Mouse (Mus musculus): ENCODE measurements at regions not wholly inside any gene's neighbourhood (a gene's known extent, or its start where the extent isn't known, plus 50 kb on each side); places are given as distances from the start of the nearest gene placed in this dataset.

- H3K9me3 ChIP-seq (replicated peaks; ENCODE audit: control insufficient read depth, low read length): no peaks in the 10 kb centered on the region
- H3K4me3 ChIP-seq (ENCODE audit: low read depth, low read length): no peak overlapping the region
- H3K36me3 ChIP-seq (ENCODE audit: control insufficient read depth, insufficient read depth): no peaks in the 10 kb centered on the region
- no peak overlapping the region for H3K9ac ChIP-seq (ENCODE audit: low read depth, low read length)
- H3K4me2 ChIP-seq (ENCODE audit: low read depth, low read length): no peak overlapping the region
- WGBS (ENCODE audit: insufficient replicate concordance): 54% methylated on average over 11 of the region's 11 CpGs
- H3K4me1 ChIP-seq (ENCODE audit: control insufficient read depth, low read depth, low read length): no peaks in the 10 kb centered on the region; the same call in 1 of the 2 replicates
- no peak overlapping the region for H3K27ac ChIP-seq (ENCODE audit: low read length)
- no peaks in the 10 kb centered on the region for H3K27me3 ChIP-seq (ENCODE audit: control insufficient read depth, insufficient read depth, low read depth, low read length)
- no peak for ATAC-seq (ENCODE audit: low read depth)
These were observed 1364.1 kb upstream of the A1bg start for GRCm38 (mm10) chr15:62286666-62287655.

GRCm38 (mm10) chr15:62284606-62285531 lies 1362.1 kb upstream of the A1bg start:
- Histone ChIP-seq H3K9me3 (replicated peaks; ENCODE audit: control insufficient read depth, low read length) (no peaks in the 10 kb centered on the region), H3K27ac (ENCODE audit: low read length) (no peak overlapping the region), H3K9ac (ENCODE audit: low read depth, low read length) (no peak overlapping the region), H3K4me2 (ENCODE audit: low read depth, low read length) (no peak overlapping the region), H3K36me3 (ENCODE audit: control insufficient read depth, insufficient read depth) (no peaks in the 10 kb centered on the region), H3K4me1 (ENCODE audit: control insufficient read depth, low read depth, low read length) (no peaks in the 10 kb centered on the region; the same call in 1 of the 2 replicates), H3K27me3 (ENCODE audit: control insufficient read depth, insufficient read depth, low read depth, low read length) (no peaks in the 10 kb centered on the region), H3K4me3 (ENCODE audit: low read depth, low read length) (no peak overlapping the region)
- no peak for ATAC-seq (ENCODE audit: low read depth)
- WGBS (ENCODE audit: insufficient replicate concordance): 66% methylated on average over 7 of the region's 7 CpGs

- no peak for ATAC-seq (ENCODE audit: low read depth)
- no peaks in the 10 kb centered on the region for H3K27me3 ChIP-seq (ENCODE audit: control insufficient read depth, insufficient read depth, low read depth, low read length)
- 44% methylated on average over 6 of the region's 6 CpGs for WGBS (ENCODE audit: insufficient replicate concordance)
- no peak overlapping the region for H3K9ac ChIP-seq (ENCODE audit: low read depth, low read length)
- H3K9me3 ChIP-seq (replicated peaks; ENCODE audit: control insufficient read depth, low read length): no peaks in the 10 kb centered on the region
- no peaks in the 10 kb centered on the region for H3K36me3 ChIP-seq (ENCODE audit: control insufficient read depth, insufficient read depth)
- no peak overlapping the region for H3K27ac ChIP-seq (ENCODE audit: low read length)
- no peak overlapping the region for H3K4me3 ChIP-seq (ENCODE audit: low read depth, low read length)
- no peaks in the 10 kb centered on the region; the same call in 1 of the 2 replicates for H3K4me1 ChIP-seq (ENCODE audit: control insufficient read depth, low read depth, low read length)
- H3K4me2 ChIP-seq (ENCODE audit: low read depth, low read length): no peak overlapping the region
These were observed 1361.0 kb upstream of the A1bg start for GRCm38 (mm10) chr15:62283661-62284429.

- H3K36me3 ChIP-seq (ENCODE audit: control insufficient read depth, insufficient read depth): no peaks in the 10 kb centered on the region
- H3K27ac ChIP-seq (ENCODE audit: low read length): no peak overlapping the region
- H3K4me2 ChIP-seq (ENCODE audit: low read depth, low read length): no peak overlapping the region
- 75% methylated on average over 9 of the region's 9 CpGs for WGBS (ENCODE audit: insufficient replicate concordance)
- H3K9me3 ChIP-seq (replicated peaks; ENCODE audit: control insufficient read depth, low read length): no peaks in the 10 kb centered on the region
- no peak overlapping the region for H3K9ac ChIP-seq (ENCODE audit: low read depth, low read length)
- no peaks in the 10 kb centered on the region for H3K27me3 ChIP-seq (ENCODE audit: control insufficient read depth, insufficient read depth, low read depth, low read length)
- no peaks in the 10 kb centered on the region; the same call in 1 of the 2 replicates for H3K4me1 ChIP-seq (ENCODE audit: control insufficient read depth, low read depth, low read length)
- H3K4me3 ChIP-seq (ENCODE audit: low read depth, low read length): no peak overlapping the region
- no peak for ATAC-seq (ENCODE audit: low read depth)
These were observed 1359.8 kb upstream of the A1bg start for GRCm38 (mm10) chr15:62282646-62283045.

- H3K4me3 ChIP-seq (ENCODE audit: low read depth, low read length): no peak overlapping the region
- 90% methylated on average over 1 of the region's 1 CpGs for WGBS (ENCODE audit: insufficient replicate concordance)
- ATAC-seq (ENCODE audit: low read depth): no peak
These were observed 1359.3 kb upstream of the A1bg start for GRCm38 (mm10) chr15:62282116-62282515.

GRCm38 (mm10) chr15:62279526-62279925 lies 1356.7 kb upstream of the A1bg start:
- Histone ChIP-seq H3K27me3 (ENCODE audit: control insufficient read depth, insufficient read depth, low read depth, low read length) (no peaks in the 10 kb centered on the region), H3K27ac (ENCODE audit: low read length) (no peak overlapping the region), H3K9me3 (replicated peaks; ENCODE audit: control insufficient read depth, low read length) (no peaks in the 10 kb centered on the region), H3K4me3 (ENCODE audit: low read depth, low read length) (no peak overlapping the region), H3K36me3 (ENCODE audit: control insufficient read depth, insufficient read depth) (no peaks in the 10 kb centered on the region), H3K4me2 (ENCODE audit: low read depth, low read length) (no peak overlapping the region), H3K4me1 (ENCODE audit: control insufficient read depth, low read depth, low read length) (no peaks in the 10 kb centered on the region; the same call in 1 of the 2 replicates), H3K9ac (ENCODE audit: low read depth, low read length) (no peak overlapping the region)
- WGBS (ENCODE audit: insufficient replicate concordance): 65% methylated on average over 2 of the region's 2 CpGs
- no peak for ATAC-seq (ENCODE audit: low read depth)

More at GRCm38 (mm10) chr15:62282116-62282515, 1359.3 kb upstream of the A1bg start:
- no peaks in the 10 kb centered on the region; the same call in 1 of the 2 replicates for H3K4me1 ChIP-seq (ENCODE audit: control insufficient read depth, low read depth, low read length)
- H3K27ac ChIP-seq (ENCODE audit: low read length): no peak overlapping the region
- no peaks in the 10 kb centered on the region for H3K9me3 ChIP-seq (replicated peaks; ENCODE audit: control insufficient read depth, low read length)
- no peak overlapping the region for H3K9ac ChIP-seq (ENCODE audit: low read depth, low read length)
- no peaks in the 10 kb centered on the region for H3K27me3 ChIP-seq (ENCODE audit: control insufficient read depth, insufficient read depth, low read depth, low read length)
- no peaks in the 10 kb centered on the region for H3K36me3 ChIP-seq (ENCODE audit: control insufficient read depth, insufficient read depth)
- H3K4me2 ChIP-seq (ENCODE audit: low read depth, low read length): no peak overlapping the region

- H3K27ac ChIP-seq (ENCODE audit: low read length): no peak overlapping the region
- no peaks in the 10 kb centered on the region for H3K36me3 ChIP-seq (ENCODE audit: control insufficient read depth, insufficient read depth)
- no peak overlapping the region for H3K4me2 ChIP-seq (ENCODE audit: low read depth, low read length)
- no peaks in the 10 kb centered on the region for H3K4me1 ChIP-seq (ENCODE audit: control insufficient read depth, low read depth, low read length)
- H3K9me3 ChIP-seq (replicated peaks; ENCODE audit: control insufficient read depth, low read length): no peaks in the 10 kb centered on the region
- no peaks in the 10 kb centered on the region for H3K27me3 ChIP-seq (ENCODE audit: control insufficient read depth, insufficient read depth, low read depth, low read length)
- H3K4me3 ChIP-seq (ENCODE audit: low read depth, low read length): no peak overlapping the region
- H3K9ac ChIP-seq (ENCODE audit: low read depth, low read length): no peak overlapping the region
- 68% methylated on average over 1 of the region's 1 CpGs for WGBS (ENCODE audit: insufficient replicate concordance)
- ATAC-seq (ENCODE audit: low read depth): no peak
These were observed 1352.0 kb upstream of the A1bg start for GRCm38 (mm10) chr15:62274818-62275217.

GRCm38 (mm10) chr15:62273855-62274488 lies 1351.2 kb upstream of the A1bg start:
- H3K9me3 ChIP-seq (replicated peaks; ENCODE audit: control insufficient read depth, low read length): no peaks in the 10 kb centered on the region
- no peak overlapping the region for H3K4me3 ChIP-seq (ENCODE audit: low read depth, low read length)
- no peak overlapping the region for H3K27ac ChIP-seq (ENCODE audit: low read length)
- H3K9ac ChIP-seq (ENCODE audit: low read depth, low read length): no peak overlapping the region
- no peak overlapping the region for H3K4me2 ChIP-seq (ENCODE audit: low read depth, low read length)
- ATAC-seq (ENCODE audit: low read depth): no peak
- no peaks in the 10 kb centered on the region for H3K27me3 ChIP-seq (ENCODE audit: control insufficient read depth, insufficient read depth, low read depth, low read length)
- 58% methylated on average over 1 of the region's 1 CpGs for WGBS (ENCODE audit: insufficient replicate concordance)
- H3K4me1 ChIP-seq (ENCODE audit: control insufficient read depth, low read depth, low read length): no peaks in the 10 kb centered on the region
- no peaks in the 10 kb centered on the region for H3K36me3 ChIP-seq (ENCODE audit: control insufficient read depth, insufficient read depth)
